Mouse (Mus musculus): ENCODE measurements around the gene Lck.
A peak's percentile ranks its signal among the peaks of the same experiment; 100 is the strongest.

The Lck gene

DNA sequence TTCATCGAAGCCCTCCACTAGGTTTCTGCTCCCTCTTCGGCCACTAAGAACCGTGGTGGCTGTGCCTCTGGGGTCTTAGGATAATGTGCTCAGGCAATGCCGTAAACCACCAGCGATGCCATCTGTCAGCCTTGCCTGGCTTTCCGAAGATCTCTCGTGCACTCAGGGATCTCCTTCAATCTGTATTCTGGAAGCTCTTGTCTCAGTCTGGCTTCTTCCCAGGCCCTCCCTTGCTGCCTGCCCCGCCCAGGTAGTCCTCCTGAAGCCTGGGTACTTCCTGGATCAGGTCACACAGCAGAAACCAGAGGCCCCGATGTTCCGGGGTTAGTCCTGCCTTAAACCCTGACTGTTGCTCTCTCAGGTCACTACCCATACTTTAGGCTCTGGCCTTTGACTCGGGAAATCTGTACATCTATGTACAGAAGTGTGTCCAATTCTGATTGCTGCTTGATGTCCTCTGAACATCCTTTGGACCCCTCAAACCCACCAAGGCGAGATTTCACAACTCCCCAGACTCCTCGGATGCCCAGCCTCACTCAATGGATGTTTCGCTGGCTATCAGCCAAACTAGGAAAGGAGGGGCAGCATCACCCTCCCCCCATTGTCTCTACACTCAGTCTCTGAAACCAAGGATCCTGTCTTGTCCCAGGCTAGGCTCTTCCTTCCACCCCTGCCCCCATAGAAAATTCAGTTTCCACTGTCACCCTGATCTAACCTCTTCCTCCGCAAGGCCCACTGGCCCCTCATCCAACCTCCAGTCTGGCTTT lies 64.4 kb downstream of the Lck start:
- DNase-seq (ENCODE audit: low spot score in 2 of 2): no peak

DNA sequence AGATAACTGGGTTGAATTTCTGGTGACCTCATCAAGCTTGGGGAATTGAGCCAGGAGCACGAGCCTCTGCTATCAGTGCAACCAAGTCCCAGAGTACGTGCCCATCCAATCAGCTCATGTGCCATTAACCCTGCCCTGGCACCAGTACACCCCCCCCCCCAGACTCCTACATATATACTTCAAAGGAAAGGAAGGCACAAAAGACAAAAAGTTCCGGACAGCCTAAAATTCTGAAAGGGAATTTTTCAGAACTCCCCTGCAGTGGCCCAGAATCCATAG lies 65.3 kb downstream of the Lck start:
- no peak for DNase-seq (ENCODE audit: low spot score in 2 of 2)

DNA sequence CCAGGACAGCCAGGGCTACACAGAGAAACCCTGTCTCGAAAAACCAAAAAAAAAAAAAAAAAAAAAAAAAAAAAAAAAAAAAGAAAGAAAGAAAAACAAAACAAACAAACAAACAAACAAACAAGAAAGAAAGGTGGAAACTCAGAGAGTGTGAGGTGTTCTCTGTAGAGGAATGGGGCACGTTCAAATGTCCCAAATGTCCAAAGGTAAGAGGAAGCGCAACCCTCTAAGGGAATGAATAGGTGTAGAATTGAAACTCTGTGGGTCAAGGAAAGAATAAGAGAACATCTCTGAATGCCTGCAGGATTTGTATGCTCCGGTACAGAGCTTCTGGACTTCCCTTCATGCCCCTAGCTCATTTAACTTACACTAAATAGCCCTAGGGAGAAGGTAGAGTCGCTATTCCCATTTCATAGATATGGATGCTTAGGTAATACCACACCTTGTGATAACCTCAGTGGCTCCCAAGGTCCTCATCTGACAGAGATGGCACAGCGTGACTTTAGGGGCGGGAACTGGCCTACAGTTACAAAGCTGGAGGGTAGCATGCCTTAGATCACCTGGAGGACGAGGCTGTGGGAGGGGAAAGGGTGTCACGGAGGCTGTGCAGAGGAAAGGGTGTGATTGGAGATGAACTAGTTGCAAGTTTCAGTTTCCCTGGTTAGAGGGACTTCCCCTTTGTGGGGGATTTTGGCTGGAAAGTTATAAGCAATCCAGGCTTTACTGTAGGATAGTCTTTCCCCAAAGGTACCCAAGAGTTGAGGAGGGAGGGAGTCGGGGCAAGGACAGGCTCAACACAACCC lies 65.8 kb downstream of the Lck start:
- DNase-seq (ENCODE audit: low spot score in 2 of 2): no peak

DNA sequence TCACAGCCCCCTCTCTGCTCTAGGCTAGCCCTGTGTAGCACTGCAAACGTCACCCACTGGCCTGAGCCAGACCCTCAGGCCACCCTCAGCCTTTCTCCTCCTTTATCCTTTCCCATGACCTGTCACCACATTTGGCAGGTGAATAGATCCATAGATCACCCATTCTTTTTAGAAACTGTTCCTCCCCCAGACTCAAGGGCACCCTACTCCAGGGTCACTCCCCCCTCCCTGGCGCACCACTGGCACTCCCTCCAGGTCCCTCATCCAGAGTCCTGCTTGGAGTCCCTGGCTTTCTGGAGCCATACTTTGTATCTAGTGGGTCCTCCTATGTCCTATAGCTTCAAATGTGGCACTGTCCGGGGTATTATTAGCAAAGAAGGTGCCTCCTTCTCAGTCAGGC lies 67.9 kb downstream of the Lck start:
- DNase-seq (ENCODE audit: low spot score in 2 of 2): no peak

- DNase-seq (ENCODE audit: low spot score in 2 of 2): no peak
These were observed 70.5 kb downstream of the Lck start for GRCm38 (mm10) chr4:129502901-129503444.

DNA sequence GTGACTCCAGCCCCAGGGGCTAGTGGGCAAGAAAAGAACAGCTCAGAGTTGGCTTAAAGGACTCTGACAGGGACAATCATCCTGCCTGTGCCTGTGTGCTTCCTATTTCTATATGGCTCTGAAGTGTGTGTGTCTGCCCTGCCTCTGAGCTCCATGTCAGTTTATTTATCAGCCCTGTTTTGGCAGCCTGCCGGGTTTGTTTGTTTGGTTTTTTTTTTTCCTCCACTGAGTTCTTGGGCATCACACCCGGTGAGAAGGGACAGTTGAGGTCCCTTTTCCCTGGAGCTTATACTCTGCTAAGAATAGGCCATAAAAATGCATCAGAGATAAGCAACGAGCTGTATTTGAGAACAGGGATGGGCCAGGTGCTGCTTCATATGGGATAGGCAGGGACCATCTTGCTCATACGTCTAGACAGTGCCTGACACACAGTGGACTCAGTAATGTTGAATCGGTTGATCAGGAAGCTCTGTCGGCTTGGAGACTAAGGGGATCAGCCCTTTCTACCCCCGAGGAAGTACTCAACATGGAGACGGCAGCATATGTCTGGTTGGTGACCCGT lies 71.0 kb downstream of the Lck start:
- no peak for DNase-seq (ENCODE audit: low spot score in 2 of 2)

DNA sequence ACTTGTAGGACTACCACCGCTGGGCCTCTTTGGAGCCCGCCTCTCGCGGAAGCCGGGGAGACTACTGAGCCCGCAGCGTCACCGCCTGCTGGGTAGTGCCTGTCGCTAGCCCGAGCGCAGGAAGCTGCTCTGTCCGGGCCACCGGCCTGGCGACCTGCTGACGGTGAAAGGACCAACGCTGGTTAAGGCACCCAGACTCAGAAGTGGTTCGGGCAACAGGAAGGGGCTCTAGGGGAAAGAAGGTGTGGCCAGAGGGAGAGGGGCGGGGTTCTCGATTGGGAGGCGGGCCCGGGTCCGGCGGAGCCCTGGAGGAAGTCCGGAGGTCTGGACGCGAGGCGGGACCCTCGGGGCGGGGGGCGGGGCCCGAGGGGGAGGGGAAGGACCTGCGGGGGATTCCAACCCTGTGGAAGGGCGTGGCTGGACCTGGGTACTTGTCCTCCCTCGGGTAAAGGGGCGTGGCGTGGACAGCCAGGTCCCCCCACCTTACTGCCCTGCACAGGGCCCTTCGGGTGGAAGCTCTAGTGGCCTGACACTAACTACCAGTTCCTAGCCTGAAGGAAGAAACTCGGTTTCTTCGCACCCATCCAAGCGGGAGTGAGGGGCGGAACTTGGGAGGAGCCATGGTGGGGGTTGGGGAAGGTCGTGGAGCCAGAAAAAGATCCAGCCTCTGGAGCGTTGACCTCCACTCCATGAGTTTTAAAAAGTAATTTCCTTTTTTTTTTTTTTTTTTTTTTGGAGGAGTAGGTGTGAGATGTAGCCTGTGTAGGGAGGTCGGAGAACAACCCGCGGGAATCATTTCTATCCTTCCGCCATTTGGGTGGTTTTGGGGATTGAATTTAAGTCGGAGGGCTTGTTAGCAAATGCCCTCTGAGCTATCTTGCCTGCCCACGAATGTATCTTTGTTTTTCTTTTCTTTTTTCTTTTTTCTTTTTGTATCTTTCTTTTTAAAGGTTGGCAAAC lies 72.6 kb downstream of the Lck start:
- peak; percentile 88 to 93 for DNase-seq (ENCODE audit: low spot score in 2 of 2)

- no peak for DNase-seq (ENCODE audit: low spot score in 2 of 2)
These were observed 73.4 kb downstream of the Lck start for GRCm38 (mm10) chr4:129500017-129500416.

DNA sequence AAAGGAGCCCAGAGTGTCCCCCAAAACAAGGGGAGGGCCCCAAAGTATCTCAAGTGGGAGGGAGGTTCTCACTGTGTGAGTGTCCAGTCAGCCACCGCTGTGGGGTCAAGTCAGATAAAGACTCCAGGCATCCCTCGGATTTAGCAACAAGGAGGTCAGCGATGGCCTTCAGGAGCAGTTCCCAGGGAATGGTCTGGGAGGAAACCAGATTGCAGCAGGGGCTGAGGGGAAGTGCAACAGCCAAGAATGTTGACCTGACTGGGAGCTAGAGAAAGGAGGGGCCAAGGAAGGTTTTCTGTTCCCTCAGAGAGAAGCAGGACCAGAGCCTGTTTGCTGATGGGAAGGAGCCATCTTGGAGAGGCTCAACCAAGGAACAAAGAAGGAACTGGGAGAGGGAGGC lies 74.5 kb downstream of the Lck start:
- no peak for DNase-seq (ENCODE audit: low spot score in 2 of 2)
